Mouse (Mus musculus): ENCODE measurements around the gene Bfsp2.

The Bfsp2 gene

GRCm38 (mm10) chr9:103485606-103486005, 5.4 kb upstream of the Bfsp2 start:
- no peak for DNase-seq (ENCODE audit: inconsistent ontology term)

DNA sequence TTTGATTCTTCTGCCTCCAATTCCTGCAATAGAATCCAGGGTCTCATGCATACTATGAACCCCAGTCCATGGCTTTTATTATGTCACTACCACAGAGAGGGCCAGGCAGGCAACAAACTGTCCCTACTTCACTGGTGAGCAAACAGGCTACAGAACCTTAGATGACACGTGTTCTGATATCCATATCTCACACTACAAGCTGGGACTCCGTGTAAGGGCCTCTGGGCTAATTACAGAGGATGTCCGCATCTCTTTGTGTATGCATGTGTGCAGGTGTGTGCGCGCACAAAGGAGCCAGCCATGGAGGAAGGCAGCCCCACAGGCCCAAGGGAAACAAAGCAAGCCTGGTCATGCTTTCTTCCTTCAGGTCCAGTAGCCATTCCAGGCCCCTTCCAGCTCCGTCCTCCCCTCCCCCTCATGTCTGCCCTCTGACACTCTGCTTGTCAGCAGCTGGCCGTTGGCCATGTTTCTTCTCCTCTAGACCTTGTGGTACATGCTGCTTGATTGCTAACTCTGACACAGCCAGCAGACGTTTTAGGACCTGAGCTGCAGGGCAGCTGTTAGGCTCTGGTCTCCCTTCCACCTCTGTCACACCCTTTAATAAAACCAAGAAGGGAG, 492 bp upstream of the Bfsp2 start:
- DNase-seq (ENCODE audit: inconsistent ontology term): peak; percentile 45

- no peak for DNase-seq (ENCODE audit: inconsistent ontology term)
Observed at GRCm38 (mm10) chr9:103475414-103475813, 4.8 kb downstream of the Bfsp2 start.

DNA sequence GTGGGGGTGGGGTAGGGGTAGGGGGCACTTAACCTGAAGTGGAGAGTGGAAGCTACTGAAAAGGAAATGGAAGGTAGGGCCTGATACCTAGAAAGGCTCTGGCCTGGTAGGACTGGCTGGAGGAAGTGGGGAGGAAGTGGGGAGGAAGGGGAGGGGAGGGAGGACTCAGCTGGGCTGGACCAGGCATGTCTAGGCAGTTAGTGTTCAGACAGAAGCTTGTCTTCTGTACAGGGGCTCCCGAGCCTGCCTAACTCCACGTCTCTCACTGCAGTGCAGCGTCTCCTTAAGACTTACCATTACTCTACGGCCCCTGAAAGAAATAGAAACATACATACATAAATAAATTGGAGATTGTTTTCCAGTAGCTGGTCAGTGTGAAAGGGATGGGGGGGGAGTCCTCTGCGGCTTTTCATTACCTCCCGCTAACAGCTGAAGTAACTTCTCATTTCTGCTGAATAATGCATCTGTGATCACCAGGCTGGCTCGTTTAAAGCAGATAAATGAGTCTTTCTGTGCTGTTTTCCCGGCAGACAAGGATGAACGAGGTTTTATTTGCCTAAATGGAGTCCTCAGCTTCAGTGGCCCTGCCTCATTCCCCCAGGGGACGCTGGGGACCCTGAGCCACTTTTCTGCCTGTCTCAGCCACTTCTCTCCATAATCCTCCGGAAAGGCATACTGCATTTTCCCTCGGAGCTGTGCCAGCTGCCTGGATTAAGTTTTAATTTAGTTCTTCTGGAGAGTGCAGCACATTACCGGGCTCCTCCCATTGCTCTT, 6.1 kb downstream of the Bfsp2 start:
- peak; percentile 29 for DNase-seq (ENCODE audit: inconsistent ontology term)

DNA sequence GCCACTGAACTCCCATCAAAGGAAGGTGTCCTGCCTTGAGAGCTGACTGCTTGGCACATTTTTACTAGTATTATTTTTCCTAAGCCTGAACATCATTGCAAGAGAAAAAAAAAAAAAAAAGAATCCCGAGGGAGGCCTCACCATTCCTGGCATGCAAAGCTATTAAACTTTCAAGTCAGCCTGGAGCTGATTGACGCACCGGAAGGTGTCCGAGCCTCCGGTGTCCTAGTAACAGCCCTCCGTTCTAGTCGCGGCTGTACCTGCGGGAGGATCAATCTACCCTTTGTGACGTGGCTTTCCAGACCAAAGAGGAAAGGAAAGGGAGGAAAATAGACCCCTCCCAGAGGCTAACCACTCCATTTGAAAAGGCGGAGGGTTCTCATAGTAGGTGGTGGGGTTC, 8.4 kb downstream of the Bfsp2 start:
- DNase-seq (ENCODE audit: inconsistent ontology term): no peak

DNA sequence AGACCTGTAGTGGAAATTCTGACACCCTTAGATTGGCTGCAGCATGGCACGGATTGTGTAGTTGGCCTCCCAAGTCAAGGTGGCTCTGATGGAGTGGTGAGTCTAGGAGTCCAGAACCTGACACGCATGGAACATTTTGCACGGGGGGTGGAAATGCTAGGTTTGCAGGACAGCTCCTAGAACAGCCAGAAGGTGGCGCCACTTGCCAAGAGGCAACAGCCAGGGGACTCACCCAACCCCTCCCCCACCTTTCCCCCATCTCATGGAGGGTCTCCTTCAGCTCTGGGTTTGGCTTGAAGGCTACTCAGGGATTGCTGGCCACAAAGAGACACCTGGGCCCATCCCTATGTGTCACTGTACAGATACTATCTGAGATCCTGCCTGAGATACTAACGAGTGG, 10.7 kb downstream of the Bfsp2 start:
- no peak for DNase-seq (ENCODE audit: inconsistent ontology term)

GRCm38 (mm10) chr9:103468911-103469310, 11.3 kb downstream of the Bfsp2 start:
- DNase-seq (ENCODE audit: inconsistent ontology term): no peak

DNA sequence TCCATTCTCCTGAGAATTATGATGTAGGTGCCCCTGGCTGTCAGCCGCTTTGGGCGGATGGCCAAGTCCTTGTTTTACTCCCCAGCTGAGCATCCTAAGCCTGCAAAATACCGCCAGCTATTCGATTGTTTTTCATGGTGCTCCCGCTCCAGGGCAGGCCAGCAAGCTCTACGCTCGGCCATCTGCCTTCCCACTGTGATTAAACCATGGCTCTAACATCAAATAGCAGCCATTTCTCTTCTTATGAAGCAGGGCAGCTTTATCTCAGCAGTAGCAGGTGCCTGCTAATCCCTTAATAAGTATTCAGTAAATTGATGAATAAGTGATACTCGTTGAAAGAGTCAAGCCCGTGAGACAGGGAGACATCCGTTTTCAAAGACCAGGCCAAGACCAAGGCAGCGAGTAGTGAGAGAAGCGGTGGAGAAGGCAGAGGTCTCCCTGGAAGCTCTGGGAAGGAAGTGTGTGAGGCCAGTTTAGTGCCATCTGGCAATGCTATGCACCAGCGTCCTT, 14.5 kb downstream of the Bfsp2 start:
- DNase-seq (ENCODE audit: inconsistent ontology term): peak; percentile 52

DNA sequence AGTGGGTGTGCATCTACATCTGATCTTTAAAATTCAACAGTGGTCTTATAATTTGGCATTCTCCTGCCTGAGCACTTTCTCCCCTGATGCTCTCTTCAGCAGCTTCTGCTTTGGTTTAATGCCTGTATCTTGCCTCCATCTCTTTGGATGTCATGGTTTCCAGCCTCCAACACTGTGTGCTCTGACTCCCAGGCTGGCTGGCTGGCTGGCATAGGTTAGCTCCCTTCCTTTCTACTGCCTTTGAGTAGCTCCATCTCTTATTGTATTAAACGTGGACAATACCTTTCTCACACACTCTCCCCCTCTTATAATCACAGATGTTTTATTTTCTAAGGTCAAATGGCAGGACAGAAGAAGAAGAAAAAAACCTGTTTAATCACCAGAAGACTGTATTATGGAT, 14.9 kb downstream of the Bfsp2 start:
- no peak for DNase-seq (ENCODE audit: inconsistent ontology term)

DNA sequence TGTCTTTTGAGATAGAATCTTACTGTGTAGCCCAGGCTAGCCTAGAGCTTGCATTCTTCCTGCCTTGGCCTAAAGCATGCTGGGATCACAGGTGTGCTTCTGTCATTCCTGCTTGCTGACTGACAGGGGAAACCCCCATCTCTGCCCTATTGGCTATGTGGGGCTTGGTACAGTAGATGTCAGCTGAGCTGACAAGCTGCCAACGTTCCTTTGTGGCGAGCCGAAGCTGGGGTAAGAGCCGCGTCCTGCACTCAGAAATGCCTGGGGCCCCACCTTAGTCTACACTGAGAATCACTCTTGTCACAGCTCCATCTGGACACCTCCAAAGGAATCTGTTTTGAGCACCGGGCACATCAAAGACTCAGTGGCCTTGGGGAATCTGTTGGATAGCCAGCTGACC, 16.4 kb downstream of the Bfsp2 start:
- DNase-seq (ENCODE audit: inconsistent ontology term): no peak

GRCm38 (mm10) chr9:103459839-103460238, 20.4 kb downstream of the Bfsp2 start:
- DNase-seq (ENCODE audit: inconsistent ontology term): no peak

DNA sequence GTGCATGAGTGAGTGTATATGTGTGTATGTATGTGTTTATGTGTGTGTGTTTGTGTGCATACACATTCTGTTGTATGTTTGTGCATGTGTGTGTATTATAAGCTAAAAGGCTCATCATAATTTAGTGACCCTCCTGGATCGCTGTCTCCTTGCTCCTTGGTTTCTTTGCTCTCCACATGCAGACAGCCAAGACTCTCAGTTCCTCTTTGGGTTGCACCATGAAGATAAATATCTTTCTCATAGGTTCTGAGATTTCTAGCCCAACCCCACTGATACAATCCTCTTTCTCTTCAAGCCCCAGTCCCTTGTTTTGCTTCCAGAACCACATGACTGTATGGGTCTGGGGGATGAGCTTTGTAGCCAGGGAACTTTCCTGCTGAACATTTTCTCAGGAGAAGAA, 20.9 kb downstream of the Bfsp2 start:
- DNase-seq (ENCODE audit: inconsistent ontology term): no peak

DNA sequence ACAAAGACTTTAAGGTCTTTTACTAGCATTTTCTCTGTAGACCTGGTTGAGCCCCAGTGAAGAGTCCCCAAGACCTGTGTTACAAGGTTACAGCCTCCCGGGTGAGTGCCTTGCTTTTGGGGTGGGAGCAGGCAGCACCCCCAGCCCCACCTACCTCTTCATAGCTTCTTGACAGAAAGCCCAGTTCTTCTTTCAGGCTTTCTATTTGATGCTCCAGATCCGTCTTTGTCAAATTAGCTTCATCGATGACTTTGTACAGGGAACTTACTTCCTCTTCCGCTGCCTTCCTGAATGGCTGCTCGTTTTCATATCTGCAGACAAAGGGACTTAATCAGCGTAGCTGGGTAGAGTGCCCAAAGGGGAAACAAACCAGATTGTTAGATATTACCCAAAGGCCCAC, 30.6 kb downstream of the Bfsp2 start:
- no peak for DNase-seq (ENCODE audit: inconsistent ontology term)

DNA sequence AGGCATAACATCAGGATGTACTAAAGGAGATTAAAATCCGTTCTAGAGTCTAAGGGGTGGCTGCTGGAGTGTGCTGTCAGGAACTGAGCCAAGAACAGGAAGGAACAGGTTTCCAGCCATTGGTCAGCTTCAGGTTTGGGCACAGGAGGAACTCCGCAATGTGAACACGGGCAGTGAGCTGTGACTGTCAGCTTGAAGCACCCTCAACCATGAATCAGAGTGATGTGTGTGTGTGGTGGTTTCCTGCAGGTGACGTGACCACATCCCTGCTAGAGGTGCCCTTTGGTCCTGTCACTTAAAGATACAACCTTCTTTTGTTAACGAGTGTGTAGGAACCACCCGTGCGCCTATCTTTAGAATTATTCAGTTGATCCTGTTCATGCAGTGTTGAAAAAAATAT, 31.1 kb downstream of the Bfsp2 start:
- no peak for DNase-seq (ENCODE audit: inconsistent ontology term)

- no peak for DNase-seq (ENCODE audit: inconsistent ontology term)
Observed at GRCm38 (mm10) chr9:103444656-103445055, 35.6 kb downstream of the Bfsp2 start.

GRCm38 (mm10) chr9:103443824-103444185, 36.4 kb downstream of the Bfsp2 start:
- DNase-seq (ENCODE audit: inconsistent ontology term): no peak

DNA sequence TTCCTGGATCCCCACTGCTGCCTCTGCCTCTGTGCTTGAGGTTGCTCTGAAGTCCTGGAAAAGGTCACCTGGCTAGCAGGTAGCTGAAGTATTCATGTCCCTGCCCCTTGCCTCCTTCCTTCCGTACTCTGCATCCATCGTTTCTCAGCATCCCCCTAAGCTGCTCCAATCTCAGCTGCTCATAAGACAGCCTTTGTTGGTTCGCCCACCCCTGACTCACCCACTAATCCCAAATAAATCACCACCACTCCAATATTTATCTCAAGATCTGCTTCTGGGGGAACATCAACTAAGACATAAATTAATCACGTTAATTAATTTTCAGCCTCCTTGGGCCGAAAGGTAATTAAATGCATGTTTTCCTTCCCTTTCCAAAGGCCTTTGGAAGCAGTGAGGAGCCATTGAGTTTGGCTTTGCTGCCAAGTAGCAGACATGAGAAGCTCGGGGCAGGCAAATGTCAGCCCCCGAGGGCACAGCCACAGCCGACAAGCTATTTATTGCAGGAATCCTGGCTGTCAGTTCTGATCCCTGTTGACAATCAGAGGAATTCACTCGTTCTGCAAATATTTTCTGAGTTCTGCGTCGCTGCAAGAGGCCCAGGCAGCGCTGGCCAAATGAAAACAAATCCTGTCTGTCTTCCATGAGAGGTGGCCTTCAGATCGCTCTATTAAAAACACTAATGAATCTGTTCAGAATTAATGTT, 36.9 kb downstream of the Bfsp2 start:
- peak; percentile 94 for DNase-seq (ENCODE audit: inconsistent ontology term)

DNA sequence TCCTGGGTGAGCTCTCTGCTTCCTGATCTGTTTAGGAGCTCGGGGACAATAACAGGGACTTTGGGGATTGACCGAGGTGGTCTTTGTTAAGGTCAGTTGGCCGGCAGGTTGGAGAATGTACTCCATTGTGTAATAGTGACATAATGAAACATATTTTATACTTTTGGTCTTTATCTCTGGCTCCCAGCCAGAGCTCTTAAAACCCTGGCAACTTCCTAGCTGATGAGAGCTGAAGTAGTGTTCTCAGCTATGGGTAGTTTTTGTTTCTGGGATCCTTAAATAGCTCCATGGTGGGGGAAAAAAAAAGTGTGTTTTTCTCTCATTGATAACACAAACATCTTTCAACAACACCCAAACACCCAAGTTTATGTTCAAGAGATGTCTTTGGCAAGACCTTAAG, 39.6 kb downstream of the Bfsp2 start:
- no peak for DNase-seq (ENCODE audit: inconsistent ontology term)

DNA sequence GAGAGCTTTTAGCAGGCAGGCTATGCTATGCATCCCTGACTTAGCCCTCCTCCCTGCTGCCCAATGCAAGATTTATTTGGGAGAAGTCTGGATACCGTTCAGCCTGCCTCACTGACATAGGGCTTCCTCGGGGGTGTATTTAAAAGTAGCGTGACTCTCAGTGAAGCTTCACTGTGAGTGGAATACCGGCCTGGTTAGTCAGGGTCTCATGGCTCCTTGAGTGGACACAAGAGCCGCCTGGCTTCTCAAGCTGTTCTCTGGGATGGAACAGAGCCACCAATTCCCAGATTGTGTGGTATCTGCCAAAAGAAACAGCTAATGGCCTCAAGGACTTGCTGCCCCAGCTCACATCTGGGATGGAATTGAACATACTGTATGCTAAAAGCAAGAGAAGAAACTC, 43.1 kb downstream of the Bfsp2 start:
- DNase-seq (ENCODE audit: inconsistent ontology term): peak; percentile 14

DNA sequence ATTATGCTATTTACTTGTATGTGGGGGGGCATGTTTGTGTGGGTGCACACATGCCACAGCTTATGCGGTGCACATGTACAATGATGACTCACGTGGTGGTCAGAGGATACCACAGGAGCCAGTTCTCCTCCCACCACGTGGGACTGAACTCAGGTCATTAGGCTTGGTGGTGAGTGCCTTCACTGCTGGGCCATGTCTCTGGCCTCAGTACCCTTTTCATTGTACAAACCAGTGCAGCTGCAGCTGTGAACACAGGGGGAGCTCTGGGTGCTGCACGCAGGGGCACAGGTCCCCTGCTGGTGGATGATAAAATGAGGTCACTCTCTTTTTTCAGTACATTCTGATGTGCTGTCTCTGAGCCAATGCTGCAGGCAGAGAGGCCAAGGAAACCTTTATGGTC, 46.1 kb downstream of the Bfsp2 start:
- DNase-seq (ENCODE audit: inconsistent ontology term): peak; percentile 35

GRCm38 (mm10) chr9:103432122-103432778, 48.0 kb downstream of the Bfsp2 start:
- DNase-seq (ENCODE audit: inconsistent ontology term): no peak

- DNase-seq (ENCODE audit: inconsistent ontology term): no peak
Observed at GRCm38 (mm10) chr9:103431718-103432117, 48.5 kb downstream of the Bfsp2 start.

Measured in Muller cell, postnatal 12 days (primary cell).